Mouse (Mus musculus): Measurements from ENCODE around the gene Plagl1.

Gene Plagl1

GRCm38 (mm10) chr10:13135276-13135675 is 75.0 kb downstream of the Plagl1 start:
- no peak for DNase-seq (ENCODE audit: low spot score in 2 of 2)

GRCm38 (mm10) chr10:13135751-13136150 is 75.4 kb downstream of the Plagl1 start:
- no peak for DNase-seq (ENCODE audit: low spot score in 2 of 2)

GRCm38 (mm10) chr10:13137906-13138305 is 77.6 kb downstream of the Plagl1 start:
- no peak for DNase-seq (ENCODE audit: low spot score in 2 of 2)

- DNase-seq (ENCODE audit: low spot score in 2 of 2): no peak
These were observed 80.1 kb downstream of the Plagl1 start for GRCm38 (mm10) chr10:13140434-13140833.

- DNase-seq (ENCODE audit: low spot score in 2 of 2): no peak
These were observed 90.1 kb downstream of the Plagl1 start for GRCm38 (mm10) chr10:13150435-13150834.

GRCm38 (mm10) chr10:13151353-13151752 is 91.0 kb downstream of the Plagl1 start:
- DNase-seq (ENCODE audit: low spot score in 2 of 2): no peak

- DNase-seq (ENCODE audit: low spot score in 2 of 2): no peak
These were observed 92.6 kb downstream of the Plagl1 start for GRCm38 (mm10) chr10:13152811-13153364.

- no peak for DNase-seq (ENCODE audit: low spot score in 2 of 2)
These were observed 95.1 kb downstream of the Plagl1 start for GRCm38 (mm10) chr10:13155377-13155776.

- DNase-seq (ENCODE audit: low spot score in 2 of 2): no peak
These were observed 100.6 kb downstream of the Plagl1 start for GRCm38 (mm10) chr10:13160913-13161312.

- DNase-seq (ENCODE audit: low spot score in 2 of 2): no peak
These were observed 101.7 kb downstream of the Plagl1 start for GRCm38 (mm10) chr10:13162031-13162430.

GRCm38 (mm10) chr10:13168461-13168860 is 108.2 kb downstream of the Plagl1 start:
- no peak for DNase-seq (ENCODE audit: low spot score in 2 of 2)

- DNase-seq (ENCODE audit: low spot score in 2 of 2): no peak
These were observed 110.6 kb downstream of the Plagl1 start for GRCm38 (mm10) chr10:13170739-13171448.

- DNase-seq (ENCODE audit: low spot score in 2 of 2): no peak
These were observed 111.2 kb downstream of the Plagl1 start for GRCm38 (mm10) chr10:13171461-13171860.

- DNase-seq (ENCODE audit: low spot score in 2 of 2): no peak
These were observed 112.5 kb downstream of the Plagl1 start for GRCm38 (mm10) chr10:13172798-13173221.

- DNase-seq (ENCODE audit: low spot score in 2 of 2): no peak
These were observed 115.6 kb downstream of the Plagl1 start for GRCm38 (mm10) chr10:13175866-13176265.

GRCm38 (mm10) chr10:13177973-13178624 is 117.8 kb downstream of the Plagl1 start, which contains the start of gene Zc2hc1b:
TSS of gene Zc2hc1b (minus strand) at chr10:13178023.
- DNase-seq (ENCODE audit: low spot score in 2 of 2): no peak

GRCm38 (mm10) chr10:13180211-13180610 is 119.9 kb downstream of the Plagl1 start:
- no peak for DNase-seq (ENCODE audit: low spot score in 2 of 2)
